Mouse (Mus musculus): ENCODE data around the gene Aldh16a1.

GRCm38 (mm10) chr7:45162996-45163615 is 8.7 kb upstream of the Aldh16a1 start:
- TF ChIP-seq EP300 (IDR thresholded peaks at IDR 0.05; ENCODE audit: low read depth) (no peak), CTCF (IDR thresholded peaks at IDR 0.05; ENCODE audit: low read depth) (no peak)
